Comparison of ENCODE assay signal across 7 mouse cellular contexts in genomic region chr12:73546086-73546711, GRCm38 (mm10). TPM values are rescaled to one million over a fixed set of nuclear protein-coding genes. Genes with fewer than 3 reads are reported as not detected.
A peak's percentile ranks its signal among the peaks of the same experiment; 100 is the strongest.
DNase-seq lines count a peak whose midpoint lies in the region; ATAC-seq and TF ChIP-seq lines count a peak whose summit lies in the region.

Gene Tmem30b, minus strand, starts transcription at chr12:73546392.

- TF ChIP-seq CTCF in ES-Bruce4 (IDR thresholded peaks at IDR 0.05; ENCODE audit: low read depth, low read length) = no peak

- H3K9ac ChIP-seq in ES-Bruce4 (ENCODE audit: low read depth, poor library complexity, severe bottlenecking) = peak within 1 kb of the TSS; percentile 62
- 0 out of 2 replicates have a peak within 1 kb of the TSS, but pooled peaks have one; percentile 28 for H3K9ac ChIP-seq in hindbrain, embryonic 14.5 days
- no peak within 1 kb of the TSS for H3K9ac ChIP-seq in liver, embryonic 11.5 days (ENCODE audit: low read depth, low read length)
- no peak within 1 kb of the TSS for H3K9ac ChIP-seq in neural tube, embryonic 14.5 days (replicated peaks; ENCODE audit: low read depth, low read length)

- peak within 1 kb of the TSS; percentile 51 for H3K4me2 ChIP-seq in hindbrain, embryonic 14.5 days (replicated peaks)
- peak within 1 kb of the TSS; percentile 72 for H3K4me2 ChIP-seq in liver, embryonic 11.5 days
- peak within 1 kb of the TSS; percentile 38 for H3K4me2 ChIP-seq in neural tube, embryonic 14.5 days (ENCODE audit: low read depth, low read length)

- TF ChIP-seq POLR2A in ES-Bruce4 (IDR thresholded peaks at IDR 0.05; ENCODE audit: insufficient read depth, low read length) = no peak

- peak; percentile 14; the same call in 1 of the 2 replicates for ATAC-seq in hindbrain, embryonic 14.5 days (ENCODE audit: low FRiP score)
- ATAC-seq in liver, embryonic 11.5 days (replicated peaks; ENCODE audit: low FRiP score) = peak; percentile 45; the same call in 1 of the 2 replicates
- peak; percentile 41; the same call in 1 of the 2 replicates for ATAC-seq in neural tube, embryonic 14.5 days (ENCODE audit: low read depth)

- H3K27me3 ChIP-seq in ES-Bruce4 (ENCODE audit: control insufficient read depth, insufficient read depth, low read length, poor library complexity, severe bottlenecking) = no peaks in the 10 kb centered on the region; the same call in 1 of the 2 replicates
- peaks cover 90% of the 10 kb centered on the region for H3K27me3 ChIP-seq in hindbrain, embryonic 14.5 days (ENCODE audit: control insufficient read depth, insufficient read depth, low read length)
- peaks cover 67% of the 10 kb centered on the region for H3K27me3 ChIP-seq in liver, embryonic 11.5 days (replicated peaks; ENCODE audit: control insufficient read depth, insufficient read depth, low read length)
- H3K27me3 ChIP-seq in neural tube, embryonic 14.5 days (ENCODE audit: control insufficient read depth, insufficient read depth, low read length) = peaks cover 52% of the 10 kb centered on the region

- peak; percentile 62 for DNase-seq in R1 (ENCODE audit: low read depth, low spot score)
- no peak for DNase-seq in hindbrain, embryonic 14.5 days (ENCODE audit: low spot score)
- no peak for DNase-seq in liver, embryonic 11.5 days (ENCODE audit: low spot score)
- no peak for DNase-seq in frontal cortex, adult 2 months (ENCODE audit: extremely low spot score in 1 of 2, low spot score in 1 of 2)
- no peak for DNase-seq in natural killer cell, adult 2 months (ENCODE audit: low spot score in 2 of 2)

- no peaks in the 10 kb centered on the region for H3K9me3 ChIP-seq in ES-Bruce4 (replicated peaks; ENCODE audit: control insufficient read depth, insufficient read depth, low read length, poor library complexity, severe bottlenecking)
- no peaks in the 10 kb centered on the region for H3K9me3 ChIP-seq in hindbrain, embryonic 14.5 days (ENCODE audit: control insufficient read depth, low read length)
- H3K9me3 ChIP-seq in liver, embryonic 11.5 days (ENCODE audit: control insufficient read depth, low read length) = no peaks in the 10 kb centered on the region
- H3K9me3 ChIP-seq in neural tube, embryonic 14.5 days (ENCODE audit: control insufficient read depth, low read length) = no peaks in the 10 kb centered on the region

- TF ChIP-seq EP300 in ES-Bruce4 (IDR thresholded peaks at IDR 0.05; ENCODE audit: insufficient read depth, low read depth, low read length) = no peak

- no peak within 1 kb of the TSS for H3K27ac ChIP-seq in ES-Bruce4 (ENCODE audit: insufficient read depth, low read length)
- no peak within 1 kb of the TSS for H3K27ac ChIP-seq in hindbrain, embryonic 14.5 days
- no peak within 1 kb of the TSS for H3K27ac ChIP-seq in liver, embryonic 11.5 days (ENCODE audit: low read depth, low read length)
- no peak within 1 kb of the TSS for H3K27ac ChIP-seq in neural tube, embryonic 14.5 days (ENCODE audit: low read depth, low read length)

- H3K4me3 ChIP-seq in ES-Bruce4 (ENCODE audit: low read depth, low read length) = peak within 1 kb of the TSS; percentile 80
- H3K4me3 ChIP-seq in hindbrain, embryonic 14.5 days (replicated peaks; ENCODE audit: low read length) = peak within 1 kb of the TSS; percentile 36
- peak within 1 kb of the TSS; percentile 49 for H3K4me3 ChIP-seq in liver, embryonic 11.5 days (ENCODE audit: low read depth, low read length)
- peak within 1 kb of the TSS; percentile 33 for H3K4me3 ChIP-seq in neural tube, embryonic 14.5 days (ENCODE audit: low read depth, low read length)

- 3% methylated on average over 40 of the region's 61 CpGs for WGBS in hindbrain, embryonic 14.5 days
- WGBS in liver, embryonic 11.5 days = 3% methylated on average over 47 of the region's 61 CpGs
- WGBS in neural tube, embryonic 14.5 days = 2% methylated on average over 50 of the region's 61 CpGs

- H3K36me3 ChIP-seq in ES-Bruce4 (ENCODE audit: control insufficient read depth, insufficient read depth, low read length, poor library complexity, severe bottlenecking) = no peaks in the 10 kb centered on the region
- no peaks in the 10 kb centered on the region for H3K36me3 ChIP-seq in hindbrain, embryonic 14.5 days (replicated peaks; ENCODE audit: control insufficient read depth, insufficient read depth)
- no peaks in the 10 kb centered on the region for H3K36me3 ChIP-seq in liver, embryonic 11.5 days (ENCODE audit: control insufficient read depth, insufficient read depth, low read length)
- H3K36me3 ChIP-seq in neural tube, embryonic 14.5 days (ENCODE audit: control insufficient read depth, insufficient read depth, low read length) = no peaks in the 10 kb centered on the region

- peaks cover 1% of the 10 kb centered on the region for H3K4me1 ChIP-seq in ES-Bruce4 (ENCODE audit: control insufficient read depth, insufficient read depth, low read length)
- H3K4me1 ChIP-seq in hindbrain, embryonic 14.5 days (replicated peaks; ENCODE audit: control insufficient read depth, insufficient read depth, low read length) = peaks cover 12% of the 10 kb centered on the region; the same call in 1 of the 2 replicates
- peaks cover 5% of the 10 kb centered on the region; the same call in 1 of the 2 replicates for H3K4me1 ChIP-seq in liver, embryonic 11.5 days (replicated peaks; ENCODE audit: control insufficient read depth, insufficient read depth, low read length)
- H3K4me1 ChIP-seq in neural tube, embryonic 14.5 days (ENCODE audit: control insufficient read depth, insufficient read depth, low read length) = no peaks in the 10 kb centered on the region

RNA-seq across cellular contexts. Expression of gene Tmem30b, which starts in this region (rescaled TPM):
- 13.5 and 14.7 TPM in 2 replicates for polyA plus RNA-seq in ES-Bruce4 (2011; ENCODE audit: insufficient read depth, insufficient read length, low read depth, missing spikeins)
- polyA plus RNA-seq in hindbrain, embryonic 14.5 days (2014; fragmentation: Nextera tagmentation; extraction: Ambion mirVana) = 0.15 and 0.26 TPM in 2 replicates
- 0.58 and 0.94 TPM in 2 replicates for polyA plus RNA-seq in liver, embryonic 11.5 days (2014; fragmentation: Nextera tagmentation; extraction: Ambion mirVana)
- 0.11 TPM in 1 of 2 replicates, not detected in the other for polyA plus RNA-seq in neural tube, embryonic 14.5 days (2014; fragmentation: Nextera tagmentation; extraction: Ambion mirVana)
- 0.10 and 0.15 TPM in 2 replicates for polyA plus RNA-seq in frontal cortex, adult 2 months (2012; rRNA removed)

Comparison
In these comparisons a context has a peak if more than half of its experiments do, and no peak if none do; other contexts are left out.
1. Peak in ATAC-seq, H3K4me3 ChIP-seq, H3K9ac ChIP-seq and H3K4me2 ChIP-seq in hindbrain, embryonic 14.5 days; RNA of the gene not detected or under 1 TPM.
2. Peak in ATAC-seq, H3K4me3 ChIP-seq and H3K4me2 ChIP-seq in liver, embryonic 11.5 days; RNA of the gene not detected or under 1 TPM.
3. Peak in ATAC-seq, H3K4me3 ChIP-seq and H3K4me2 ChIP-seq in neural tube, embryonic 14.5 days; RNA of the gene not detected or under 1 TPM.